Mouse (Mus musculus) stomach, postnatal 0 days (tissue): ENCODE results near the gene Bcor. TPM values are rescaled to one million over a fixed set of nuclear protein-coding genes. Genes with fewer than 3 reads are reported as not detected.
A peak's percentile ranks its signal among the peaks of the same experiment; 100 is the strongest.

Source experiments
- ATAC-seq: fragments of 200-750 bp; cut with Nextera tagmentation; 2 replicates; pipeline ENCODE4 v1.8.0; 2017; ENCODE audit not compliant: low FRiP score, low TSS enrichment
- DNase-seq: peaks from one replicate; pipeline ENCODE4 v3.0.0-alpha.2; 2016; ENCODE audit warnings: low spot score
- H3K27ac ChIP-seq: fragments of 300-500 bp; sonication (generic); replicated peaks from 2 replicates; pipeline ENCODE4 v1.5.1; 2014; ENCODE audit warnings: mild to moderate bottlenecking, control low read depth
- H3K27me3 ChIP-seq: fragments of 300-500 bp; sonication (generic); 2 replicates; pipeline ENCODE4 v1.6.1; 2014; ENCODE audit warnings: low read length; ENCODE audit not compliant: control insufficient read depth, insufficient read depth
- H3K36me3 ChIP-seq: fragments of 300-500 bp; sonication (generic); 2 replicates; pipeline ENCODE4 v1.6.1; 2014; ENCODE audit warnings: low read length, mixed read lengths; ENCODE audit not compliant: control insufficient read depth, insufficient read depth
- H3K4me1 ChIP-seq: fragments of 300-500 bp; sonication (generic); replicated peaks from 2 replicates; pipeline ENCODE4 v1.6.1; 2014; ENCODE audit warnings: antibody characterized with exemption; ENCODE audit not compliant: control insufficient read depth, insufficient read depth
- H3K4me2 ChIP-seq: fragments of 300-500 bp; sonication (generic); replicated peaks from 2 replicates; pipeline ENCODE4 v1.6.1; 2014; ENCODE audit warnings: low read depth, mild to moderate bottlenecking, control low read depth, moderate library complexity
- H3K4me3 ChIP-seq: fragments of 300-500 bp; sonication (generic); 2 replicates; pipeline ENCODE4 v1.5.1; 2014; ENCODE audit warnings: low read depth, low read length, control low read depth
- H3K9ac ChIP-seq: fragments of 300-500 bp; sonication (generic); 2 replicates; pipeline ENCODE4 v1.6.1; 2014; ENCODE audit warnings: mild to moderate bottlenecking, low read length, control low read depth, mixed read lengths
- H3K9me3 ChIP-seq: fragments of 300-500 bp; sonication (generic); 2 replicates; pipeline ENCODE4 v1.6.1; 2016; ENCODE audit warnings: low read length; ENCODE audit not compliant: control insufficient read depth
- CTCF ChIP-seq: IDR thresholded peaks from 2 replicates; pipeline ENCODE4 v1.5.1; 2016; ENCODE audit warnings: antibody characterized with exemption, low read depth, mild to moderate bottlenecking, moderate library complexity
- EP300 ChIP-seq: optimal IDR thresholded peaks from 2 replicates; pipeline ENCODE3; 2016; ENCODE audit warnings: antibody characterized with exemption
- WGBS: fragments of 180-500 bp; shearing (Covaris S2); extraction: QIAGEN DNeasy Blood & Tissue Kit; methylation state at CpG from one replicate; pipeline ENCODE4 v1.1.7; 2014; 5-methylcytosine and 5-hydroxymethylcytosine counted together
- polyA plus RNA-seq: library from polyadenylated mRNA; unstranded; fragments of >200 nt; fragmentation: Nextera tagmentation; extraction: Ambion mirVana; gene quantifications from 2 replicates; pipeline ENCODE4 v1.2.1, GENCODE M21; 2015

Gene Bcor
- polyA plus RNA-seq, 1 experiment from 2014 or later, result 5.5 TPM

DNA sequence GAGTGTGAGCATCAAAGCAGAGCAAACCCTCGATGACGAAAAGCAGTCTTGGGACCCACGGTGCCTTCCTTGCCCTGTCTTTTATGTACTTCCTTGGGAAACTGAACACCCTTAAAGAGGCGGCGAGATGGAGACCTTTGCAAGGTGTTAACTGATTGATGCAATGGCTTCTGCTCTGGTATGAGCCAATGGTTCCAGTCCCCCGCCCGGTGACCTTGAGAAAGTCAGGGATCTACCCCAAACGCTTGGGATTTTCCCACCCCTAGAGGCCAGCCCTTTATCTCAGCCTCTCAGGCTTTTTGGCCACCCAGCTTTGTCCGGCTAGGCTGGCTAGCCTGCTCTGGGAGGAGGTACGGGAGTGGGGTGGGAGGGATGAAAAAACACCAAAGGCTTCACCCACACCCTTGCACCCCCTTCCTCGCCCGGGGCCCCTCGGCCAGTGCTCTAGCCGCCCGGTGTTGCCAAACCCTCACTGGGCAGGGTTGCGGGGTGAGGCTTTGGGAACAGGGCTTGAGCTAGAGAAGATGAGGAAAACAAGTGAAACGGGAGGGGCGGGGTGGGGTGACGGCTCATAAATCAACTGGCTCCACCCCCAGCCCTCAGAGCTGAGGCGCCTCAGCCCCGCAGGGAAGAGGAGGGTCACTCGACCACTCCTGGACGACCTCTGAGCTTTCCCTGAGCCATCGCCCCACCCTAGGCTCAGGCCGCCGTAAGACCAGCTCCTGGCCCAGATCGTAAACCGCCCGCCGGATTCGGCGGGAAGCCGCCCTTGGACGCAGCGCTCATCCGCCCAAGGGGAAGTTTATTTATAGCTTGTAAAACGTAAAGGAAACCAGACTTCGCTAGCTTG is 154.7 kb downstream of the Bcor start:
- peak overlapping the region; percentile 43 for H3K4me3 ChIP-seq
- peak overlapping the region; percentile 57 for H3K4me2 ChIP-seq
- H3K9ac ChIP-seq, result peak overlapping the region; percentile 65
- peak; percentile 64 for DNase-seq
- TF ChIP-seq EP300 (no peak), CTCF (no peak)
- H3K4me1 ChIP-seq, result no peaks in the 10 kb centered on the region
- peak; percentile 67 for ATAC-seq
- no peaks in the 10 kb centered on the region for H3K9me3 ChIP-seq
- H3K27me3 ChIP-seq, result no peaks in the 10 kb centered on the region
- WGBS, result 11% methylated on average over 28 of the region's 38 CpGs
- no peaks in the 10 kb centered on the region for H3K36me3 ChIP-seq
- peak overlapping the region; percentile 63 for H3K27ac ChIP-seq

DNA sequence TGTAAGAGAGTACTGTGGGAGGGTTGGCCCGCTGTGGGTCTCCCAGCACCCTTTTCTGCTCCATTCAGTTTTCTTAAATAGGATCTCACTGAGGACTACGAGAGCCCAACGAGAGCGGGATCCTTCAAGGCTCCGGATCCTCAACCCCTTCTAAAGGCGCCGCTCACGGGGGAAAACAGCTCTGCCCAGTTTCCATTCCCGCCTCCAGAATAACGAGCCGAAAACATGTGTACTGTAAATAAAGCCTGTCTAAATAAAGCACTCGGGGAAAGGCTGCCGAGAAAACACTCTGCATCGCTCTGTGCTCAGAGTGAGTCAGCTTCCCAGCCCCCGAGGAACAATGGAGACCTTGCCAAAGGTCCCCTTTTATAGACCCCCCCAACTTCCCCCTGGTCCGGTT is 155.7 kb downstream of the Bcor start:
- TF ChIP-seq EP300 (no peak), CTCF (no peak)
- Histone ChIP-seq H3K9me3 (no peaks in the 10 kb centered on the region), H3K4me2 (no peak overlapping the region), H3K27me3 (no peaks in the 10 kb centered on the region), H3K36me3 (no peaks in the 10 kb centered on the region), H3K9ac (no peak overlapping the region), H3K27ac (peak overlapping the region; percentile 63; the same call in 1 of the 2 replicates), H3K4me3 (no peak overlapping the region), H3K4me1 (no peaks in the 10 kb centered on the region)
- WGBS, result 23% methylated on average over 16 of the region's 16 CpGs
- ATAC-seq, result no peak
- peak; percentile 14 for DNase-seq

DNA sequence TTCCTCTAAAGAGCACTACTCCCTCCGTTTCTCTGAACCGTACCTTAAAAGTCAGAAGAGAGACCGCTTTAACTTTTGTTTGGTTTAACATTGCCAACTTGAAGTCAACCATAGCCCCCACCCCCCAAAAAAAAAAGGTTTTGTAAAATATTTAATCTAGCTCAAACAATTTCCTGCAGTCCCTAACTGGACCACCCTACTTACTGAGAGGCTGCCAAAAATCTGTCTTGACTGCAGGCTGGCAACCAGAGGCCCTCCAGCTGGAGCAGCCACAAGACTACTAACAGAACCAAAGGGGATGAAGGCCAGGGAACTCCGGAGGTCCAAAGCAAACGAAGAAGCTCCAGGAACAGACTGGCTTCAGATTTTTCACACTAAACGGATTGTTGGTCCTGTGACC is 156.2 kb downstream of the Bcor start:
- Histone ChIP-seq H3K4me1 (no peaks in the 10 kb centered on the region), H3K27me3 (no peaks in the 10 kb centered on the region), H3K36me3 (no peaks in the 10 kb centered on the region), H3K4me3 (no peak overlapping the region), H3K9me3 (no peaks in the 10 kb centered on the region), H3K27ac (no peak overlapping the region), H3K4me2 (no peak overlapping the region), H3K9ac (no peak overlapping the region)
- no peak for ATAC-seq
- DNase-seq, result no peak
- TF ChIP-seq EP300 (no peak), CTCF (no peak)
- WGBS, result 52% methylated on average over 6 of the region's 6 CpGs

DNA sequence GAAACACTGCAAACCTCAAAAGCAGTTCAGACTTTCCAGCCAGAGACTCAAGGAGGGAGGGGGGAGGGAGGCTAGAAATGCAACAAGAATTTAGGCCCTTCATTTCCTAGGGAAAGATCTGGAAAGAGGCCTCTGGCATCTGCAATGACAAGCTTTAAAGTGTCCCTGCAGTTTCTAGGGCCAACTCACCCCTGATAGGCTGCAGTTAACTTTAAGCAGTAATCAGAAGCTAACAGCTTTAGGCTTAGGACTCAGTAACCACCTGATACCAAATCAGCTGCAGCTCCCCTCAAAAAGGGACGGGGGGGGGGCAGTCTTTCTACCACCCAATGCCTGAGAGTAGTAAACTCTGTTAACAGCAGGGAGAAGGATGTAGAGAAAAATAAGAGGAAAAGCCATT is 156.6 kb downstream of the Bcor start:
- no peaks in the 10 kb centered on the region for H3K4me1 ChIP-seq
- H3K27ac ChIP-seq, result no peak overlapping the region
- 26% methylated on average over 1 of the region's 1 CpGs for WGBS
- H3K36me3 ChIP-seq, result no peaks in the 10 kb centered on the region
- ATAC-seq, result no peak
- no peak overlapping the region for H3K4me3 ChIP-seq
- TF ChIP-seq EP300 (no peak), CTCF (no peak)
- no peak overlapping the region for H3K4me2 ChIP-seq
- no peaks in the 10 kb centered on the region for H3K27me3 ChIP-seq
- no peak for DNase-seq
- H3K9me3 ChIP-seq, result no peaks in the 10 kb centered on the region
- no peak overlapping the region for H3K9ac ChIP-seq

DNA sequence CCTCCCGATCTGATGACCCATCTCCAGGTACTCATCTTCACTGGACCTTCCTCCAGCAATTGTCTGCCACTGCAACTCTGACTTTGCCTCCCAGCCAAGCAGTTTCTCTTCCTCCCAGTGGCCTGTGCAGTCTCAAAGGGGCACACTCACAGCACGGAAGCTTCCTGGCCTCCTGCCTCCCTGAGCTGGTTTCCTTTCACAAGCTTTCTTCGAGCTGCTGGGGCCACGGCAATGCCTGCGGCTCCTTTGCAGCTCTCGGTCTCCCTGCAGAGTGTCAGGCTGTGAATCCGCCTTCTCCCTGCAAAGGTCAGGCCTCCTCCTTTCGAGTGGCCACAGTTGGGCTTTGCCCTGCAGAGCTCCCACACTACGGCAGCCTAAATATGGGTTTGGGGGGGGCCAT is 157.0 kb downstream of the Bcor start:
- H3K27me3 ChIP-seq, result no peaks in the 10 kb centered on the region
- DNase-seq (no peak), ATAC-seq (no peak)
- no peaks in the 10 kb centered on the region for H3K36me3 ChIP-seq
- H3K9me3 ChIP-seq, result no peaks in the 10 kb centered on the region
- no peaks in the 10 kb centered on the region for H3K4me1 ChIP-seq
- H3K4me2 ChIP-seq, result no peak overlapping the region
- no peak overlapping the region for H3K4me3 ChIP-seq
- H3K27ac ChIP-seq, result no peak overlapping the region
- TF ChIP-seq CTCF, result no peak
- TF ChIP-seq EP300, result no peak
- WGBS, result 23% methylated on average over 9 of the region's 9 CpGs
- H3K9ac ChIP-seq, result no peak overlapping the region

DNA sequence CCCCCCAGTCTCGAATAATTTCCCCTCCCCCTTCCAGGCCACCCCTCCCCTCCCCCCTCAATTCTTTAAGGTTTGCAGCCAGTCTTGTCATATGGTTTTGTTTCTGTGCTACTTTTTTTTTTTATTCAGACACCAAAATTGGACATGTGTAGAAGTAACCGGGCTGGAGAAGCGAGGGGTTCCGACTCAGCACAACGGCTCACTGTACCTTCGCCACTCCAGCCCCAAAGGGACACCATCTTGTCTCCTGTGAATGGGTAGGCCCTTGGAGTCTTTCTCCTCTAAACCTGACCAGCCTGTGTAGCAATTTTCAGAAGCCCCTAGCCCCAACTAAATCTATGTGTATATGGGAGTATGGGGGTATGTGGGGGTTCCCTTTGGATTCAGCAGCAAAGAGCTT is 157.6 kb downstream of the Bcor start:
- WGBS, result 57% methylated on average over 5 of the region's 6 CpGs
- no peaks in the 10 kb centered on the region for H3K4me1 ChIP-seq
- H3K9me3 ChIP-seq, result no peaks in the 10 kb centered on the region
- no peak overlapping the region for H3K27ac ChIP-seq
- DNase-seq (no peak), ATAC-seq (no peak)
- H3K27me3 ChIP-seq, result no peaks in the 10 kb centered on the region
- no peak overlapping the region for H3K4me3 ChIP-seq
- H3K4me2 ChIP-seq, result no peak overlapping the region
- no peak for TF ChIP-seq EP300
- no peak for TF ChIP-seq CTCF
- H3K9ac ChIP-seq, result no peak overlapping the region
- no peaks in the 10 kb centered on the region for H3K36me3 ChIP-seq
